Mouse (Mus musculus) intestine, embryonic 14.5 days (tissue): ENCODE data around the gene Uhrf1. TPM values are rescaled to one million over a fixed set of nuclear protein-coding genes. Genes with fewer than 3 reads are reported as not detected.

Source experiments
- ATAC-seq: fragments of 200-750 bp; cut with Nextera tagmentation; replicated peaks from 2 replicates; pipeline ENCODE4 v1.8.0; 2017; ENCODE audit warnings: low read depth, moderate number of reproducible peaks, moderate TSS enrichment, moderate library complexity; ENCODE audit not compliant: low FRiP score, low TSS enrichment
- DNase-seq: peaks from one replicate; pipeline ENCODE4 v3.0.0-alpha.2; 2018; ENCODE audit warnings: low spot score
- H3K27ac ChIP-seq: fragments of 300-500 bp; sonication (generic); 2 replicates; pipeline ENCODE4 v1.5.1; 2014; ENCODE audit warnings: low read depth, mild to moderate bottlenecking, control low read depth
- H3K27me3 ChIP-seq: fragments of 300-500 bp; sonication (generic); replicated peaks from 2 replicates; pipeline ENCODE4 v1.6.1; 2014; ENCODE audit warnings: low read length, control low read depth; ENCODE audit not compliant: control insufficient read depth, insufficient read depth
- H3K36me3 ChIP-seq: fragments of 300-500 bp; sonication (generic); 2 replicates; pipeline ENCODE4 v1.6.1; 2014; ENCODE audit warnings: low read length, control low read depth; ENCODE audit not compliant: control insufficient read depth, insufficient read depth
- H3K4me1 ChIP-seq: fragments of 300-500 bp; sonication (generic); replicated peaks from 2 replicates; pipeline ENCODE4 v1.6.1; 2014; ENCODE audit warnings: low read length, control low read depth, mixed read lengths; ENCODE audit not compliant: control insufficient read depth, insufficient read depth
- H3K4me2 ChIP-seq: fragments of 300-500 bp; sonication (generic); 2 replicates; pipeline ENCODE4 v1.6.1; 2014; ENCODE audit warnings: low read length
- H3K4me3 ChIP-seq: fragments of 300-500 bp; sonication (generic); 2 replicates; pipeline ENCODE4 v1.5.1; 2014; ENCODE audit warnings: low read depth, low read length, control low read depth, mixed read lengths
- H3K9ac ChIP-seq: fragments of 300-500 bp; sonication (generic); 2 replicates; pipeline ENCODE4 v1.6.1; 2014; ENCODE audit warnings: mild to moderate bottlenecking, low read length
- H3K9me3 ChIP-seq: fragments of 300-500 bp; sonication (generic); 2 replicates; pipeline ENCODE4 v1.6.1; 2016; ENCODE audit warnings: low read length, control low read depth; ENCODE audit not compliant: control insufficient read depth
- WGBS: fragments of 180-500 bp; shearing (Covaris S2); extraction: QIAGEN DNeasy Blood & Tissue Kit; methylation state at CpG from one replicate; pipeline ENCODE4 v1.1.7; 2014; 5-methylcytosine and 5-hydroxymethylcytosine counted together
- polyA plus RNA-seq: library from polyadenylated mRNA; unstranded; fragments of >200 nt; fragmentation: Nextera tagmentation; extraction: Ambion mirVana; gene quantifications from 2 replicates; pipeline ENCODE4 v1.2.1, GENCODE M21; 2014

The Uhrf1 gene
- polyA plus RNA-seq, 1 experiment from 2014 or later, result 122 TPM

- Histone ChIP-seq H3K9ac (no peak overlapping the region), H3K27ac (no peak overlapping the region), H3K4me2 (no peak overlapping the region), H3K4me3 (no peak overlapping the region), H3K36me3 (peaks cover 47% of the 10 kb centered on the region), H3K9me3 (no peaks in the 10 kb centered on the region), H3K4me1 (peaks cover 14% of the 10 kb centered on the region), H3K27me3 (no peaks in the 10 kb centered on the region)
- WGBS, result 92% methylated on average over 10 of the region's 10 CpGs
- DNase-seq (no peak), ATAC-seq (no peak)
These were observed 43.7 kb upstream of the Uhrf1 start for GRCm38 (mm10) chr17:56259301-56260037.

- H3K4me1 ChIP-seq, result peaks cover 14% of the 10 kb centered on the region
- H3K36me3 ChIP-seq, result peaks cover 51% of the 10 kb centered on the region
- WGBS, result 72% methylated on average over 3 of the region's 3 CpGs
- H3K27me3 ChIP-seq, result no peaks in the 10 kb centered on the region
- H3K4me3 ChIP-seq, result no peak overlapping the region
- H3K4me2 ChIP-seq, result no peak overlapping the region
- DNase-seq (no peak), ATAC-seq (no peak)
- H3K9me3 ChIP-seq, result no peaks in the 10 kb centered on the region
- no peak overlapping the region for H3K9ac ChIP-seq
- no peak overlapping the region for H3K27ac ChIP-seq
These were observed 42.0 kb upstream of the Uhrf1 start for GRCm38 (mm10) chr17:56261166-56261565.

GRCm38 (mm10) chr17:56262645-56263094 lies 40.5 kb upstream of the Uhrf1 start:
- 83% methylated on average over 3 of the region's 3 CpGs for WGBS
- Histone ChIP-seq H3K4me3 (no peak overlapping the region), H3K4me1 (peaks cover 11% of the 10 kb centered on the region), H3K9ac (no peak overlapping the region), H3K27me3 (no peaks in the 10 kb centered on the region), H3K36me3 (peaks cover 51% of the 10 kb centered on the region), H3K9me3 (no peaks in the 10 kb centered on the region), H3K4me2 (no peak overlapping the region), H3K27ac (no peak overlapping the region)
- DNase-seq (no peak), ATAC-seq (no peak)

- no peak overlapping the region for H3K4me3 ChIP-seq
- DNase-seq (peak; percentile 81), ATAC-seq (peak; percentile 69; the same call in 1 of the 2 replicates)
These were observed 39.1 kb upstream of the Uhrf1 start for GRCm38 (mm10) chr17:56264020-56264419.

GRCm38 (mm10) chr17:56265011-56265410 lies 38.1 kb upstream of the Uhrf1 start:
- no peak overlapping the region for H3K9ac ChIP-seq
- H3K27me3 ChIP-seq, result no peaks in the 10 kb centered on the region
- no peak for DNase-seq
- no peak overlapping the region for H3K4me2 ChIP-seq
- H3K27ac ChIP-seq, result no peak overlapping the region
- no peak for ATAC-seq
- H3K9me3 ChIP-seq, result no peaks in the 10 kb centered on the region
- WGBS, result 86% methylated on average over 4 of the region's 4 CpGs
- no peak overlapping the region for H3K4me3 ChIP-seq
- H3K36me3 ChIP-seq, result peaks cover 31% of the 10 kb centered on the region
- H3K4me1 ChIP-seq, result peaks cover 4% of the 10 kb centered on the region; the same call in 1 of the 2 replicates

More at GRCm38 (mm10) chr17:56264020-56264419, 39.1 kb upstream of the Uhrf1 start:
- WGBS, result 22% methylated on average over 8 of the region's 8 CpGs
- no peaks in the 10 kb centered on the region for H3K9me3 ChIP-seq
- H3K9ac ChIP-seq, result no peak overlapping the region
- H3K27ac ChIP-seq, result no peak overlapping the region
- H3K4me2 ChIP-seq, result no peak overlapping the region
- H3K4me1 ChIP-seq, result peaks cover 7% of the 10 kb centered on the region; the same call in 1 of the 2 replicates
- peaks cover 41% of the 10 kb centered on the region for H3K36me3 ChIP-seq
- no peaks in the 10 kb centered on the region for H3K27me3 ChIP-seq

GRCm38 (mm10) chr17:56265869-56266268 lies 37.3 kb upstream of the Uhrf1 start:
- peaks cover 4% of the 10 kb centered on the region; the same call in 1 of the 2 replicates for H3K4me1 ChIP-seq
- ATAC-seq, result no peak
- H3K9me3 ChIP-seq, result no peaks in the 10 kb centered on the region
- WGBS, result 75% methylated on average over 3 of the region's 3 CpGs
- H3K4me3 ChIP-seq, result no peak overlapping the region
- no peak overlapping the region for H3K9ac ChIP-seq
- H3K27me3 ChIP-seq, result no peaks in the 10 kb centered on the region
- H3K4me2 ChIP-seq, result no peak overlapping the region
- peaks cover 30% of the 10 kb centered on the region for H3K36me3 ChIP-seq
- DNase-seq, result no peak
- no peak overlapping the region for H3K27ac ChIP-seq

- no peak overlapping the region for H3K4me2 ChIP-seq
- ATAC-seq (no peak), DNase-seq (no peak)
- H3K9ac ChIP-seq, result no peak overlapping the region
- H3K4me3 ChIP-seq, result no peak overlapping the region
- H3K27me3 ChIP-seq, result no peaks in the 10 kb centered on the region
- peaks cover 4% of the 10 kb centered on the region; the same call in 1 of the 2 replicates for H3K4me1 ChIP-seq
- H3K36me3 ChIP-seq, result peaks cover 30% of the 10 kb centered on the region
- WGBS, result 60% methylated on average over 3 of the region's 3 CpGs
- no peak overlapping the region for H3K27ac ChIP-seq
- no peaks in the 10 kb centered on the region for H3K9me3 ChIP-seq
These were observed 36.9 kb upstream of the Uhrf1 start for GRCm38 (mm10) chr17:56266271-56266670.

GRCm38 (mm10) chr17:56269153-56269630 lies 33.9 kb upstream of the Uhrf1 start:
- DNase-seq, result peak; percentile 75
- ATAC-seq, result peak; percentile 85
- peak overlapping the region; percentile 43 for H3K9ac ChIP-seq

More at GRCm38 (mm10) chr17:56269153-56269630, 33.9 kb upstream of the Uhrf1 start:
- Histone ChIP-seq H3K4me2 (peak overlapping the region; percentile 73), H3K9me3 (no peaks in the 10 kb centered on the region), H3K36me3 (peaks cover 26% of the 10 kb centered on the region; the same call in 1 of the 2 replicates), H3K4me1 (peaks cover 4% of the 10 kb centered on the region), H3K4me3 (peak overlapping the region; percentile 33), H3K27me3 (no peaks in the 10 kb centered on the region), H3K27ac (peak overlapping the region; percentile 76)
- 16% methylated on average over 12 of the region's 12 CpGs for WGBS
